Mouse (Mus musculus) heart, embryonic 11.5 days (tissue): ENCODE results near the gene Dgkb. TPM values are rescaled to one million over a fixed set of nuclear protein-coding genes. Genes with fewer than 3 reads are reported as not detected.

ENCODE experiments used
- ATAC-seq: fragments of 200-750 bp; cut with Nextera tagmentation; replicated peaks from 2 replicates; pipeline ENCODE4 v1.8.0; 2017; ENCODE audit warnings: moderate library complexity; ENCODE audit not compliant: insufficient number of reproducible peaks, low FRiP score, low TSS enrichment
- H3K27ac ChIP-seq: fragments of 300-500 bp; sonication (generic); 2 replicates; pipeline ENCODE4 v1.5.1; 2014; ENCODE audit warnings: mild to moderate bottlenecking, low read depth, low read length
- H3K27me3 ChIP-seq: fragments of 300-500 bp; sonication (generic); 2 replicates; pipeline ENCODE4 v1.6.1; 2014; ENCODE audit warnings: mild to moderate bottlenecking, low read length, mixed read lengths; ENCODE audit not compliant: control insufficient read depth, insufficient read depth
- H3K36me3 ChIP-seq: fragments of 300-500 bp; sonication (generic); 2 replicates; pipeline ENCODE4 v1.6.1; 2014; ENCODE audit warnings: mild to moderate bottlenecking, low read length, moderate library complexity, mixed read lengths; ENCODE audit not compliant: control insufficient read depth, insufficient read depth
- H3K4me1 ChIP-seq: fragments of 300-500 bp; sonication (generic); 2 replicates; pipeline ENCODE4 v1.6.1; 2014; ENCODE audit warnings: low read length; ENCODE audit not compliant: control insufficient read depth, insufficient read depth
- H3K4me2 ChIP-seq: fragments of 300-500 bp; sonication (generic); 2 replicates; pipeline ENCODE4 v1.6.1; 2014; ENCODE audit warnings: mild to moderate bottlenecking, moderate library complexity
- H3K4me3 ChIP-seq: fragments of 300-500 bp; sonication (generic); 2 replicates; pipeline ENCODE4 v1.5.1; 2014; ENCODE audit warnings: low read depth, low read length
- H3K9ac ChIP-seq: fragments of 300-500 bp; sonication (generic); 2 replicates; pipeline ENCODE4 v1.6.1; 2014; ENCODE audit warnings: mild to moderate bottlenecking, low read depth, low read length, moderate library complexity
- H3K9me3 ChIP-seq: fragments of 300-500 bp; sonication (generic); replicated peaks from 2 replicates; pipeline ENCODE4 v1.6.1; 2016; ENCODE audit warnings: low read length; ENCODE audit not compliant: control insufficient read depth
- WGBS: fragments of 180-500 bp; shearing (Covaris S2); extraction: QIAGEN DNeasy Blood & Tissue Kit; methylation state at CpG from one replicate; pipeline ENCODE4 v1.1.7; 2014; ENCODE audit not compliant: insufficient replicate concordance; 5-methylcytosine and 5-hydroxymethylcytosine counted together
- polyA plus RNA-seq: library from polyadenylated mRNA; unstranded; fragments of >200 nt; fragmentation: Nextera tagmentation; extraction: Ambion mirVana; gene quantifications from 2 replicates; pipeline ENCODE4 v1.2.1, GENCODE M21; 2014

Gene Dgkb
- polyA plus RNA-seq, 1 experiment from 2014 or later: not detected

GRCm38 (mm10) chr12:38600165-38600845 lies 782.8 kb downstream of the Dgkb start:
- H3K4me2 ChIP-seq: no peak overlapping the region
- H3K4me1 ChIP-seq: no peaks in the 10 kb centered on the region
- H3K27ac ChIP-seq: no peak overlapping the region
- no peak overlapping the region for H3K4me3 ChIP-seq
- WGBS: 88% methylated on average over 3 of the region's 3 CpGs
- H3K9me3 ChIP-seq: no peaks in the 10 kb centered on the region
- no peaks in the 10 kb centered on the region for H3K36me3 ChIP-seq
- no peak for ATAC-seq
- no peak overlapping the region for H3K9ac ChIP-seq
- no peaks in the 10 kb centered on the region for H3K27me3 ChIP-seq

- Histone ChIP-seq H3K9me3 (no peaks in the 10 kb centered on the region), H3K4me3 (no peak overlapping the region), H3K4me1 (no peaks in the 10 kb centered on the region), H3K4me2 (no peak overlapping the region), H3K27ac (no peak overlapping the region), H3K9ac (no peak overlapping the region), H3K36me3 (no peaks in the 10 kb centered on the region), H3K27me3 (no peaks in the 10 kb centered on the region)
- no peak for ATAC-seq
- WGBS: 58% methylated on average over 1 of the region's 1 CpGs
Measured at GRCm38 (mm10) chr12:38608104-38608503, 790.6 kb downstream of the Dgkb start.

- 54% methylated on average over 3 of the region's 3 CpGs for WGBS
- Histone ChIP-seq H3K27ac (no peak overlapping the region), H3K4me3 (no peak overlapping the region), H3K9me3 (no peaks in the 10 kb centered on the region), H3K4me2 (no peak overlapping the region), H3K36me3 (no peaks in the 10 kb centered on the region), H3K4me1 (no peaks in the 10 kb centered on the region), H3K27me3 (no peaks in the 10 kb centered on the region), H3K9ac (no peak overlapping the region)
- no peak for ATAC-seq
Measured at GRCm38 (mm10) chr12:38668265-38668664, 850.7 kb downstream of the Dgkb start.
